Mouse (Mus musculus) left cerebral cortex, adult 11 months (tissue): ENCODE data around the gene Hip1.

Experiments
- DNase-seq: peaks from one replicate; pipeline ENCODE4 v3.0.0; 2022; ENCODE audit warnings: low spot score

Hip1 gene

GRCm38 (mm10) chr5:135442430-135442829, 102.5 kb downstream of the Hip1 start:
- no peak for DNase-seq

- no peak for DNase-seq
Observed at GRCm38 (mm10) chr5:135435039-135435438, 109.9 kb downstream of the Hip1 start.

- DNase-seq: no peak
Observed at GRCm38 (mm10) chr5:135433861-135434260, 111.1 kb downstream of the Hip1 start.

- no peak for DNase-seq
Observed at GRCm38 (mm10) chr5:135431111-135431510, 113.8 kb downstream of the Hip1 start.

- no peak for DNase-seq
Observed at GRCm38 (mm10) chr5:135428786-135429185, 116.1 kb downstream of the Hip1 start.

GRCm38 (mm10) chr5:135410266-135410665, 134.7 kb downstream of the Hip1 start:
- no peak for DNase-seq

- no peak for DNase-seq
Observed at GRCm38 (mm10) chr5:135408114-135408513, 136.8 kb downstream of the Hip1 start.

- DNase-seq: no peak
Observed at GRCm38 (mm10) chr5:135405437-135405836, 139.5 kb downstream of the Hip1 start.

- peak; percentile 33 for DNase-seq
Observed at GRCm38 (mm10) chr5:135404623-135405022, 140.3 kb downstream of the Hip1 start.

GRCm38 (mm10) chr5:135400244-135400643, 144.7 kb downstream of the Hip1 start:
- peak; percentile 65 for DNase-seq

GRCm38 (mm10) chr5:135399382-135399781, 145.5 kb downstream of the Hip1 start:
- no peak for DNase-seq

- DNase-seq: no peak
Observed at GRCm38 (mm10) chr5:135395826-135396225, 149.1 kb downstream of the Hip1 start.

GRCm38 (mm10) chr5:135394004-135394823, 150.7 kb downstream of the Hip1 start, which contains the start of gene Pom121:
TSS of gene Pom121 (minus strand) at chr5:135394546.
- DNase-seq: peak; percentile 53

- no peak for DNase-seq
Observed at GRCm38 (mm10) chr5:135383771-135384170, 161.1 kb downstream of the Hip1 start.

GRCm38 (mm10) chr5:135382746-135383145, 162.2 kb downstream of the Hip1 start:
- no peak for DNase-seq

- DNase-seq: no peak
Observed at GRCm38 (mm10) chr5:135381356-135381925, 163.5 kb downstream of the Hip1 start.

- DNase-seq: no peak
Observed at GRCm38 (mm10) chr5:135380681-135381080, 164.2 kb downstream of the Hip1 start.

GRCm38 (mm10) chr5:135376341-135376740, 168.6 kb downstream of the Hip1 start:
- DNase-seq: no peak

GRCm38 (mm10) chr5:135375167-135375566, 169.8 kb downstream of the Hip1 start:
- no peak for DNase-seq

GRCm38 (mm10) chr5:135373601-135374000, 171.3 kb downstream of the Hip1 start:
- no peak for DNase-seq

- no peak for DNase-seq
Observed at GRCm38 (mm10) chr5:135371195-135371594, 173.7 kb downstream of the Hip1 start.

- DNase-seq: peak; percentile 77
Observed at GRCm38 (mm10) chr5:135369787-135370654, 174.9 kb downstream of the Hip1 start, which contains the start of gene Nsun5. TSS of gene Nsun5 (plus strand) at chr5:135369953.
